Mouse (Mus musculus) neural tube, embryonic 14.5 days (tissue): ENCODE results near the gene Cntfr. TPM values are rescaled to one million over a fixed set of nuclear protein-coding genes. Genes with fewer than 3 reads are reported as not detected.

Source experiments
- polyA plus RNA-seq: library from polyadenylated mRNA; unstranded; fragments of >200 nt; fragmentation: Nextera tagmentation; extraction: Ambion mirVana; gene quantifications from 2 replicates; pipeline ENCODE4 v1.2.1, GENCODE M21; 2014

The Cntfr gene
- polyA plus RNA-seq, 1 experiment from 2014 or later = 15.6 TPM

Other genes starting within 250 kb of the Cntfr start
- gene Kif24, start 232.2 kb downstream of the Cntfr start, polyA plus RNA-seq = 2.1 and 2.3 TPM in 2 replicates
- 60.8 and 78.5 TPM in 2 replicates for gene Nudt2, start 231.9 kb downstream of the Cntfr start, polyA plus RNA-seq
- 8.0 and 8.6 TPM in 2 replicates for gene AI464131, start 194.0 kb downstream of the Cntfr start, polyA plus RNA-seq
- gene 1110017D15Rik, start 179.8 kb downstream of the Cntfr start, polyA plus RNA-seq = 5.3 and 13.7 TPM in 2 replicates
- gene Fam219a, start 127.6 kb downstream of the Cntfr start, polyA plus RNA-seq = 18.8 and 23.5 TPM in 2 replicates
- 1.7 and 1.9 TPM in 2 replicates for gene Dnaic1, start 127.3 kb downstream of the Cntfr start, polyA plus RNA-seq
- gene Enho, start 56.8 kb downstream of the Cntfr start, polyA plus RNA-seq = 109 and 134 TPM in 2 replicates
- 26.2 and 47.2 TPM in 2 replicates for gene Il11ra1, start 2.9 kb upstream of the Cntfr start, polyA plus RNA-seq
- gene Rpp25l, start 16.4 kb upstream of the Cntfr start, polyA plus RNA-seq = 61.3 and 65.5 TPM in 2 replicates
- 259 and 281 TPM in 2 replicates for gene Dctn3, start 26.1 kb upstream of the Cntfr start, polyA plus RNA-seq
- gene Arid3c, start 34.1 kb upstream of the Cntfr start, polyA plus RNA-seq = 1.4 and 1.8 TPM in 2 replicates
- gene Galt, start 58.1 kb upstream of the Cntfr start, polyA plus RNA-seq = 42.6 and 53.5 TPM in 2 replicates
- gene Sigmar1, start 59.1 kb upstream of the Cntfr start, polyA plus RNA-seq = 77.6 and 89.3 TPM in 2 replicates
- 239 and 281 TPM in 2 replicates for gene Ccl27a, start 77.2 kb upstream of the Cntfr start, polyA plus RNA-seq
- not detected in 2 replicates for gene Gm21541, start 206.5 kb upstream of the Cntfr start, polyA plus RNA-seq
- 7.2 and 7.5 TPM in 2 replicates for gene Gm20878, start 244.5 kb upstream of the Cntfr start, polyA plus RNA-seq